29 mouse cellular contexts compared by ENCODE assay signal in the genomic region with DNA sequence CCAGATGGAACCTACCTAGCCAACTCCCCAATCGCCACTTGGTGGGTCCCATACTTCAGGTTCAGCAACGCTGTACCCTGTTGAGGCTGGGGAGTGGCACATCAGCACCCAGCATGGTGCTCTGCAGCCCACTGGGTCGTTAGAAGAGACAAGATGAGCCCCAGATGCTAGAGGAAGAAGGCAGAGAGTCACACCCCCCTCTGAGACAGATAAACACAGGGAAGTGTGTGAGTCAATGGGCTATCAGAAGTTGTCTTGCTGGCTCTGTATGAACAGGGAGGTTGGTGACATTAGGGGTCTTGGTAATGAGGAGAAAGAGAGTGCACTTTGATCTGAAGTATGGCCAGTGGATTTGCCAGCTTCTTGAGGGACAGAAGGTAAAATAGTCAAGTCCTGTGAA.
DNase-seq lines count a peak whose midpoint lies in the region; ATAC-seq and TF ChIP-seq lines count a peak whose summit lies in the region.
"Had no signal": no experiment of that assay in that cellular context is flagged by ENCODE, and none has a peak within 500 bp of the region (broad histone marks: within the 10 kb centered on the region; RNA-seq: fewer than 3 reads in every experiment).

No protein-coding gene starts in this region.

- no peaks in the 10 kb centered on the region; the same call in 1 of the 2 replicates for H3K4me1 ChIP-seq in heart, embryonic 10.5 days
- no peaks in the 10 kb centered on the region for H3K4me1 ChIP-seq in stomach, embryonic 15.5 days
- no peaks in the 10 kb centered on the region for H3K4me1 ChIP-seq in stomach, postnatal 0 days (replicated peaks; ENCODE audit: control insufficient read depth, insufficient read depth)
- H3K4me1 ChIP-seq in liver, embryonic 12.5 days: peaks cover 64% of the 10 kb centered on the region
- H3K4me1 ChIP-seq in liver, postnatal 0 days (ENCODE audit: insufficient read depth): peaks cover 18% of the 10 kb centered on the region
- H3K4me1 ChIP-seq: forebrain, embryonic 15.5 days; hindbrain, embryonic 13.5 days; limb, embryonic 12.5 days; midbrain, embryonic 15.5 days; neural tube, embryonic 15.5 days had no signal

- no peak overlapping the region for H3K4me2 ChIP-seq in stomach, embryonic 15.5 days
- no peak overlapping the region for H3K4me2 ChIP-seq in stomach, postnatal 0 days (replicated peaks; ENCODE audit: low read depth)
- peak overlapping the region; percentile 67 for H3K4me2 ChIP-seq in liver, embryonic 12.5 days
- no peak overlapping the region; the same call in 1 of the 2 replicates for H3K4me2 ChIP-seq in liver, postnatal 0 days (ENCODE audit: low read depth, low read length)
- H3K4me2 ChIP-seq: forebrain, embryonic 15.5 days; hindbrain, embryonic 13.5 days; limb, embryonic 12.5 days; midbrain, embryonic 15.5 days; neural tube, embryonic 15.5 days had no signal

- no peak for TF ChIP-seq EP300 in stomach, postnatal 0 days (optimal IDR thresholded peaks at IDR 0.05)
- TF ChIP-seq EP300 in liver, postnatal 0 days (IDR thresholded peaks at IDR 0.05; ENCODE audit: low read depth): no peak

- H3K9me3 ChIP-seq in heart, embryonic 10.5 days: no peaks in the 10 kb centered on the region
- no peaks in the 10 kb centered on the region for H3K9me3 ChIP-seq in stomach, embryonic 15.5 days
- no peaks in the 10 kb centered on the region for H3K9me3 ChIP-seq in stomach, postnatal 0 days (ENCODE audit: control insufficient read depth, low read length)
- no peaks in the 10 kb centered on the region for H3K9me3 ChIP-seq in liver, embryonic 12.5 days (replicated peaks)
- no peaks in the 10 kb centered on the region for H3K9me3 ChIP-seq in liver, postnatal 0 days (ENCODE audit: low read length)
- H3K9me3 ChIP-seq: forebrain, embryonic 15.5 days; hindbrain, embryonic 13.5 days; limb, embryonic 12.5 days; midbrain, embryonic 15.5 days; neural tube, embryonic 15.5 days had no signal

- no peaks in the 10 kb centered on the region for H3K27me3 ChIP-seq in heart, embryonic 10.5 days (ENCODE audit: insufficient read depth, poor library complexity, severe bottlenecking)
- H3K27me3 ChIP-seq in stomach, embryonic 15.5 days (replicated peaks): no peaks in the 10 kb centered on the region
- H3K27me3 ChIP-seq in stomach, postnatal 0 days (ENCODE audit: control insufficient read depth, insufficient read depth, low read length): no peaks in the 10 kb centered on the region
- no peaks in the 10 kb centered on the region; the same call in 1 of the 2 replicates for H3K27me3 ChIP-seq in liver, embryonic 12.5 days (replicated peaks)
- H3K27me3 ChIP-seq in liver, postnatal 0 days (ENCODE audit: insufficient read depth, low read length): no peaks in the 10 kb centered on the region
- H3K27me3 ChIP-seq: forebrain, embryonic 15.5 days; hindbrain, embryonic 13.5 days; limb, embryonic 12.5 days; midbrain, embryonic 15.5 days; neural tube, embryonic 15.5 days had no signal

- 34% methylated on average over 3 of the region's 3 CpGs for WGBS in heart, embryonic 10.5 days
- 56% methylated on average over 3 of the region's 3 CpGs for WGBS in stomach, embryonic 15.5 days
- WGBS in stomach, postnatal 0 days: 55% methylated on average over 3 of the region's 3 CpGs
- 34% methylated on average over 3 of the region's 3 CpGs for WGBS in liver, embryonic 12.5 days (ENCODE audit: insufficient replicate concordance)
- WGBS in liver, postnatal 0 days (ENCODE audit: insufficient replicate concordance): 46% methylated on average over 3 of the region's 3 CpGs

- peak; percentile 72; the same call in 1 of the 2 replicates for ATAC-seq in stomach, embryonic 15.5 days (ENCODE audit: insufficient read depth, low FRiP score, low read depth)
- no peak for ATAC-seq in stomach, postnatal 0 days (ENCODE audit: low FRiP score, low TSS enrichment)
- peak; percentile 76 for ATAC-seq in liver, embryonic 12.5 days
- no peak for ATAC-seq in liver, postnatal 0 days
- ATAC-seq: forebrain, embryonic 15.5 days; intestine, embryonic 16.5 days; lung, postnatal 0 days; midbrain, embryonic 15.5 days; Patski had no signal

- no peak for DNase-seq in heart, embryonic 10.5 days (ENCODE audit: low spot score)
- no peak for DNase-seq in heart, adult 9 months (ENCODE audit: low spot score in 2 of 2)
- no peak for DNase-seq in stomach, postnatal 0 days (ENCODE audit: low spot score)
- no peak for DNase-seq in liver, postnatal 0 days
- no peak for DNase-seq in lung, postnatal 14 days
- no peak for DNase-seq in gastrocnemius, adult 18-20 months (ENCODE audit: low spot score)
- DNase-seq: adrenal gland, postnatal 14 days; cerebellum, adult 18-20 months; gastrocnemius, postnatal 14 days; heart, postnatal 4 days; kidney, adult 8-10 months; kidney, postnatal 10 days; layer of hippocampus, adult 9-11 months; lung, adult 18-20 months; right cerebral cortex, postnatal 25 days; thymus, adult 18-20 months; thymus, postnatal 25 days had no signal

- H3K27ac ChIP-seq in heart, embryonic 10.5 days: peak overlapping the region; percentile 39; the same call in 1 of the 2 replicates
- no peak overlapping the region for H3K27ac ChIP-seq in stomach, embryonic 15.5 days
- H3K27ac ChIP-seq in stomach, postnatal 0 days (replicated peaks): no peak overlapping the region
- peak overlapping the region; percentile 91 for H3K27ac ChIP-seq in liver, embryonic 12.5 days
- H3K27ac ChIP-seq in liver, postnatal 0 days (ENCODE audit: low read depth): peak overlapping the region; percentile 17; the same call in 1 of the 2 replicates
- H3K27ac ChIP-seq: forebrain, embryonic 15.5 days; hindbrain, embryonic 13.5 days; limb, embryonic 12.5 days; macrophage; midbrain, embryonic 15.5 days; neural tube, embryonic 15.5 days had no signal

- H3K4me3 ChIP-seq in heart, embryonic 10.5 days: no peak overlapping the region
- H3K4me3 ChIP-seq in stomach, embryonic 15.5 days (replicated peaks): no peak overlapping the region
- H3K4me3 ChIP-seq in stomach, postnatal 0 days (ENCODE audit: low read depth, low read length): no peak overlapping the region
- H3K4me3 ChIP-seq in liver, embryonic 12.5 days: no peak overlapping the region
- H3K4me3 ChIP-seq in liver, postnatal 0 days (ENCODE audit: low read depth, low read length): no peak overlapping the region
- H3K4me3 ChIP-seq: forebrain, embryonic 15.5 days; hindbrain, embryonic 13.5 days; limb, embryonic 12.5 days; midbrain, embryonic 15.5 days; neural tube, embryonic 15.5 days had no signal

- H3K36me3 ChIP-seq in heart, embryonic 10.5 days: no peaks in the 10 kb centered on the region
- H3K36me3 ChIP-seq in stomach, embryonic 15.5 days: no peaks in the 10 kb centered on the region
- H3K36me3 ChIP-seq in stomach, postnatal 0 days (ENCODE audit: control insufficient read depth, insufficient read depth, low read length): no peaks in the 10 kb centered on the region
- no peaks in the 10 kb centered on the region for H3K36me3 ChIP-seq in liver, embryonic 12.5 days
- no peaks in the 10 kb centered on the region for H3K36me3 ChIP-seq in liver, postnatal 0 days (replicated peaks; ENCODE audit: insufficient read depth, low read length)
- H3K36me3 ChIP-seq: forebrain, embryonic 15.5 days; G1E; hindbrain, embryonic 13.5 days; limb, embryonic 12.5 days; midbrain, embryonic 15.5 days; neural tube, embryonic 15.5 days had no signal

- H3K9ac ChIP-seq in stomach, embryonic 15.5 days: no peak overlapping the region
- no peak overlapping the region for H3K9ac ChIP-seq in stomach, postnatal 0 days (ENCODE audit: low read length)
- peak overlapping the region; percentile 64 for H3K9ac ChIP-seq in liver, embryonic 12.5 days
- no peak overlapping the region for H3K9ac ChIP-seq in liver, postnatal 0 days (replicated peaks)
- H3K9ac ChIP-seq: forebrain, embryonic 15.5 days; hindbrain, embryonic 13.5 days; limb, embryonic 12.5 days; midbrain, embryonic 15.5 days; neural tube, embryonic 15.5 days had no signal

- no peak for TF ChIP-seq CTCF in stomach, postnatal 0 days (IDR thresholded peaks at IDR 0.05; ENCODE audit: low read depth)
- no peak for TF ChIP-seq CTCF in liver, postnatal 0 days (IDR thresholded peaks at IDR 0.05; ENCODE audit: low read depth)

Comparison
In these comparisons a context has a peak if more than half of its experiments do, and no peak if none do; other contexts are left out.
1. ATAC-seq: peak in stomach, embryonic 15.5 days (single experiment) and liver, embryonic 12.5 days (single experiment); none in stomach, postnatal 0 days (single experiment) and liver, postnatal 0 days (single experiment).
2. H3K27ac ChIP-seq: peak in heart, embryonic 10.5 days (single experiment), liver, embryonic 12.5 days (single experiment) and liver, postnatal 0 days (single experiment); none in stomach, embryonic 15.5 days (single experiment) and stomach, postnatal 0 days (single experiment).